Mouse (Mus musculus): ENCODE measurements around the gene Gpt2. TPM values are rescaled to one million over a fixed set of nuclear protein-coding genes. Genes with fewer than 3 reads are reported as not detected.

The Gpt2 gene
- total RNA-seq, 4 experiments from 2014 or later: 43.6 to 52.6 (median 49.1) TPM

Other genes with a start within 250 kb of the Gpt2 start
- gene Orc6, start 192.9 kb upstream of the Gpt2 start, total RNA-seq (2022): 10 to 100 TPM; 25.7 to 30.9 (median 28.3) TPM
- 100 to 1,000 TPM; 121 to 134 (median 127) TPM for gene Vps35, start 192.8 kb upstream of the Gpt2 start, total RNA-seq (2022)
- gene Mylk3, start 106.2 kb upstream of the Gpt2 start, total RNA-seq (2022): 1 to 10 TPM; 3.0 to 4.5 (median 3.5) TPM
- gene 4921524J17Rik, start 59.7 kb upstream of the Gpt2 start, total RNA-seq (2022): 10 to 100 TPM in 2 of 4 experiments, 1 to 10 TPM in 2; 8.9 to 11.2 (median 9.8) TPM
- 100 to 1,000 TPM; 173 to 194 (median 190) TPM for gene Dnaja2, start 62.8 kb downstream of the Gpt2 start, total RNA-seq (2022)
- gene Neto2, start 208.3 kb downstream of the Gpt2 start, total RNA-seq (2022): 10 to 100 TPM; 57.4 to 73.8 (median 60.2) TPM

Data from left cerebral cortex, adult 8-10 months (tissue).